ENCODE assay signal across 7 mouse cellular contexts in the genomic region with DNA sequence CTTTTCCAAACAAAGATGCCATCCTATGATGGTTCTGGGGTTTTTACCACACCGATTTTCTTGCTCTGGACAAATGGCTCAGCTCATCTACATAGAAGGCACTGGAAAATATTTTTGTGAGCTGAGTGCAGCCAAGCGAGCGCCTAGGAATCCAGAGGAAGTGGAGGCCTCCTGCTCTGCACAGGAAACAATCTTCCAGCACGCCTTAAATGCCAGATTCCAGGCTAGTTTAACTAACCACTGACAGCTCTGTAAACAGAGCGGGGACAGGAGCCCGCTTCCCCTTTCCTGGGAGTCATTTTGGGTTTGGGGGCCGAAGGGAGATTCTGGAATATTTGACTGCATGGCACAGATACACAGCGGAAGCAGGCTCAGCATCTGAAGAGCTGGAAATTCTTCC.
DNase-seq lines count a peak whose midpoint lies in the region; ATAC-seq and TF ChIP-seq lines count a peak whose summit lies in the region.

No protein-coding gene starts in this region.

- peak; percentile 19; the same call in 1 of the 2 replicates for ATAC-seq in limb, embryonic 14.5 days (ENCODE audit: low FRiP score, low read depth)
- no peak for ATAC-seq in inflammation-experienced regulatory T-cells, adult 6 months

- peaks cover 2% of the 10 kb centered on the region; the same call in 1 of the 2 replicates for H3K36me3 ChIP-seq in limb, embryonic 14.5 days (ENCODE audit: control insufficient read depth, insufficient read depth, low read length)

- no peak overlapping the region for H3K4me3 ChIP-seq in limb, embryonic 14.5 days (replicated peaks; ENCODE audit: low read length)

- peak overlapping the region; percentile 76 for H3K27ac ChIP-seq in limb, embryonic 14.5 days (replicated peaks; ENCODE audit: low read depth, low read length)

- H3K9me3 ChIP-seq in limb, embryonic 14.5 days (ENCODE audit: control insufficient read depth, low read length): no peaks in the 10 kb centered on the region

- no peak for TF ChIP-seq POLR2A in limb, embryonic 14.5 days (IDR thresholded peaks at IDR 0.05; ENCODE audit: borderline replicate concordance, extremely low read depth, insufficient read depth, insufficient read length)

- no peak overlapping the region for H3K9ac ChIP-seq in limb, embryonic 14.5 days (ENCODE audit: low read depth, low read length, severe bottlenecking)

- peak overlapping the region; percentile 33 for H3K4me2 ChIP-seq in limb, embryonic 14.5 days (replicated peaks; ENCODE audit: low read depth, low read length, severe bottlenecking)

- peaks cover 30% of the 10 kb centered on the region for H3K4me1 ChIP-seq in limb, embryonic 14.5 days (ENCODE audit: control insufficient read depth, insufficient read depth, low read length)

- intact Hi-C loops in heart, postnatal 36 days (cut with DNase I): loop anchor here (5.0 kb wide), 2 partner anchors 62 to 73 kb away; no protein-coding TSS in a partner anchor

- DNase-seq in NIH3T3 (ENCODE audit: low read depth): peak; percentile 26
- peak; percentile 51 for DNase-seq in embryo, embryonic 9.5 days (ENCODE audit: extremely low spot score)
- DNase-seq in heart, postnatal 36 days: peak; percentile 21 to 45
- peak; percentile 79 for DNase-seq in limb, embryonic 14.5 days (ENCODE audit: low spot score)
- DNase-seq in spleen, adult 18-20 months: no peak
- no peak for DNase-seq in testis, postnatal 14 days (ENCODE audit: low spot score)

- WGBS in limb, embryonic 14.5 days: 18% methylated on average over 8 of the region's 8 CpGs

- H3K27me3 ChIP-seq in limb, embryonic 14.5 days (ENCODE audit: control insufficient read depth, insufficient read depth, low read length): no peaks in the 10 kb centered on the region

Comparison
In these comparisons a context has a peak if more than half of its experiments do, and no peak if none do; other contexts are left out.
1. DNase-seq: peak in NIH3T3 (single experiment), embryo, embryonic 9.5 days (single experiment), heart, postnatal 36 days (2 of 2) and limb, embryonic 14.5 days (single experiment); none in spleen, adult 18-20 months (0 of 2) and testis, postnatal 14 days (single experiment).